8 mouse cellular contexts compared by ENCODE assay signal in genomic region chr14:60250879-60251278, GRCm38 (mm10). TPM values are rescaled to one million over a fixed set of nuclear protein-coding genes. Genes with fewer than 3 reads are reported as not detected.
DNase-seq lines count a peak whose midpoint lies in the region; ATAC-seq and TF ChIP-seq lines count a peak whose summit lies in the region.

No protein-coding gene starts in this region.

- DNase-seq in heart, adult 8-10 months (ENCODE audit: low spot score) = no peak
- DNase-seq in CD4-positive helper T cell, adult 2 months (ENCODE audit: low read depth, low spot score) = peak; percentile 71
- no peak for DNase-seq in embryonic facial prominence, embryonic 10.5 days (ENCODE audit: low spot score)
- DNase-seq in ovary, adult 18-20 months (ENCODE audit: low spot score) = no peak
- no peak for DNase-seq in gastrocnemius, postnatal 25 days

- peak overlapping the region; percentile 85 for H3K4me2 ChIP-seq in heart, embryonic 11.5 days
- H3K4me2 ChIP-seq in intestine, postnatal 0 days (replicated peaks; ENCODE audit: low read depth) = peak overlapping the region; percentile 86
- peak overlapping the region; percentile 81 for H3K4me2 ChIP-seq in neural tube, embryonic 12.5 days (replicated peaks)

- H3K9me3 ChIP-seq in heart, embryonic 11.5 days (replicated peaks; ENCODE audit: control insufficient read depth, low read length) = no peaks in the 10 kb centered on the region
- H3K9me3 ChIP-seq in embryonic facial prominence, embryonic 10.5 days = no peaks in the 10 kb centered on the region
- H3K9me3 ChIP-seq in intestine, postnatal 0 days (ENCODE audit: control insufficient read depth) = no peaks in the 10 kb centered on the region
- H3K9me3 ChIP-seq in neural tube, embryonic 12.5 days = no peaks in the 10 kb centered on the region

- peak; percentile 69 for ATAC-seq in heart, embryonic 11.5 days (replicated peaks; ENCODE audit: insufficient number of reproducible peaks, low FRiP score, low TSS enrichment)
- ATAC-seq in intestine, postnatal 0 days = peak; percentile 39
- peak; percentile 74 for ATAC-seq in neural tube, embryonic 12.5 days (ENCODE audit: low FRiP score, low read depth)

- no peaks in the 10 kb centered on the region for H3K36me3 ChIP-seq in heart, embryonic 11.5 days (ENCODE audit: control insufficient read depth, insufficient read depth, low read length)
- peaks cover 7% of the 10 kb centered on the region for H3K36me3 ChIP-seq in embryonic facial prominence, embryonic 10.5 days (replicated peaks)
- H3K36me3 ChIP-seq in intestine, postnatal 0 days (ENCODE audit: control insufficient read depth, insufficient read depth) = no peaks in the 10 kb centered on the region
- no peaks in the 10 kb centered on the region for H3K36me3 ChIP-seq in neural tube, embryonic 12.5 days

- H3K4me1 ChIP-seq in heart, embryonic 11.5 days (ENCODE audit: control insufficient read depth, insufficient read depth, low read length) = peaks cover 9% of the 10 kb centered on the region
- peaks cover 21% of the 10 kb centered on the region for H3K4me1 ChIP-seq in embryonic facial prominence, embryonic 10.5 days
- no peaks in the 10 kb centered on the region for H3K4me1 ChIP-seq in intestine, postnatal 0 days (replicated peaks; ENCODE audit: control insufficient read depth, insufficient read depth, low read length)
- H3K4me1 ChIP-seq in neural tube, embryonic 12.5 days = peaks cover 16% of the 10 kb centered on the region

- TF ChIP-seq CTCF in intestine, postnatal 0 days (IDR thresholded peaks at IDR 0.05; ENCODE audit: low read depth) = no peak

- no peaks in the 10 kb centered on the region for H3K27me3 ChIP-seq in heart, embryonic 11.5 days (ENCODE audit: control insufficient read depth, insufficient read depth, low read length)
- H3K27me3 ChIP-seq in embryonic facial prominence, embryonic 10.5 days (replicated peaks; ENCODE audit: low read depth, poor library complexity, severe bottlenecking) = no peaks in the 10 kb centered on the region
- no peaks in the 10 kb centered on the region for H3K27me3 ChIP-seq in intestine, postnatal 0 days (replicated peaks; ENCODE audit: control insufficient read depth, insufficient read depth, low read length)
- no peaks in the 10 kb centered on the region for H3K27me3 ChIP-seq in neural tube, embryonic 12.5 days (replicated peaks)

- H3K27ac ChIP-seq in heart, embryonic 11.5 days (ENCODE audit: low read depth, low read length) = peak overlapping the region; percentile 78
- H3K27ac ChIP-seq in embryonic facial prominence, embryonic 10.5 days (replicated peaks) = peak overlapping the region; percentile 95
- peak overlapping the region; percentile 92 for H3K27ac ChIP-seq in intestine, postnatal 0 days (ENCODE audit: low read depth, low read length)
- peak overlapping the region; percentile 83 for H3K27ac ChIP-seq in neural tube, embryonic 12.5 days

- peak overlapping the region; percentile 89 for H3K4me3 ChIP-seq in heart, embryonic 11.5 days (ENCODE audit: low read depth, low read length)
- peak overlapping the region; percentile 94 for H3K4me3 ChIP-seq in embryonic facial prominence, embryonic 10.5 days
- peak overlapping the region; percentile 82 for H3K4me3 ChIP-seq in intestine, postnatal 0 days (ENCODE audit: low read depth, low read length)
- peak overlapping the region; percentile 91 for H3K4me3 ChIP-seq in neural tube, embryonic 12.5 days

- H3K9ac ChIP-seq in heart, embryonic 11.5 days (ENCODE audit: low read depth, low read length) = peak overlapping the region; percentile 97
- H3K9ac ChIP-seq in intestine, postnatal 0 days (ENCODE audit: low read depth, low read length) = peak overlapping the region; percentile 90
- H3K9ac ChIP-seq in neural tube, embryonic 12.5 days = peak overlapping the region; percentile 95

- WGBS in heart, embryonic 11.5 days (ENCODE audit: insufficient replicate concordance) = under 1% methylated on average over 39 of the region's 39 CpGs
- under 1% methylated on average over 39 of the region's 39 CpGs for WGBS in embryonic facial prominence, embryonic 10.5 days
- WGBS in intestine, postnatal 0 days = 0% methylated on average over 39 of the region's 39 CpGs
- under 1% methylated on average over 39 of the region's 39 CpGs for WGBS in neural tube, embryonic 12.5 days

RNA-seq across cellular contexts. Expression of gene Nupl1, which starts 0.4 kb away (rescaled TPM):
- 0.07 TPM in 1 of 2 replicates, not detected in the other for polyA plus RNA-seq in heart, embryonic 11.5 days (2014; fragmentation: Nextera tagmentation; extraction: Ambion mirVana)
- under 1 TPM in 1 of 4 experiments, not detected in 3; 0.25 TPM for total RNA-seq in heart, adult 8-10 months (2022)
- polyA plus RNA-seq in embryonic facial prominence, embryonic 10.5 days (2016; fragmentation: Nextera tagmentation; extraction: Ambion mirVana) = not detected in 2 replicates
- not detected in 2 replicates for polyA plus RNA-seq in intestine, postnatal 0 days (2015; fragmentation: Nextera tagmentation; extraction: Ambion mirVana)
- polyA plus RNA-seq in neural tube, embryonic 12.5 days (2016; fragmentation: Nextera tagmentation; extraction: Ambion mirVana) = not detected in 2 replicates
- total RNA-seq in gastrocnemius, postnatal 25 days (2021) = not detected

RNA-seq across cellular contexts. Expression of gene Gm49336, which starts 0.4 kb away (rescaled TPM):
- 50.6 and 55.3 TPM in 2 replicates for polyA plus RNA-seq in heart, embryonic 11.5 days (2014; fragmentation: Nextera tagmentation; extraction: Ambion mirVana)
- total RNA-seq in heart, adult 8-10 months (2022) = 10 to 100 TPM; 25.0 to 32.1 (median 27.8) TPM
- 59.6 and 62.0 TPM in 2 replicates for polyA plus RNA-seq in embryonic facial prominence, embryonic 10.5 days (2016; fragmentation: Nextera tagmentation; extraction: Ambion mirVana)
- polyA plus RNA-seq in intestine, postnatal 0 days (2015; fragmentation: Nextera tagmentation; extraction: Ambion mirVana) = 16.6 and 17.4 TPM in 2 replicates
- polyA plus RNA-seq in neural tube, embryonic 12.5 days (2016; fragmentation: Nextera tagmentation; extraction: Ambion mirVana) = 61.3 and 70.2 TPM in 2 replicates
- total RNA-seq in gastrocnemius, postnatal 25 days (2021) = 10 to 100 TPM; 27.3 to 27.5 TPM

RNA-seq across cellular contexts. Expression of gene Mtmr6, which starts 14.1 kb away (rescaled TPM):
- polyA plus RNA-seq in heart, embryonic 11.5 days (2014; fragmentation: Nextera tagmentation; extraction: Ambion mirVana) = 27.7 and 33.7 TPM in 2 replicates
- 10 to 100 TPM; 29.5 to 34.5 (median 31.6) TPM for total RNA-seq in heart, adult 8-10 months (2022)
- 24.7 and 24.8 TPM in 2 replicates for polyA plus RNA-seq in embryonic facial prominence, embryonic 10.5 days (2016; fragmentation: Nextera tagmentation; extraction: Ambion mirVana)
- 16.9 and 17.8 TPM in 2 replicates for polyA plus RNA-seq in intestine, postnatal 0 days (2015; fragmentation: Nextera tagmentation; extraction: Ambion mirVana)
- polyA plus RNA-seq in neural tube, embryonic 12.5 days (2016; fragmentation: Nextera tagmentation; extraction: Ambion mirVana) = 54.3 and 59.7 TPM in 2 replicates
- total RNA-seq in gastrocnemius, postnatal 25 days (2021) = 10 to 100 TPM; 36.6 to 37.9 TPM

RNA-seq across cellular contexts. Expression of gene Atp8a2, which starts 53.9 kb away (rescaled TPM):
- 6.8 and 7.8 TPM in 2 replicates for polyA plus RNA-seq in heart, embryonic 11.5 days (2014; fragmentation: Nextera tagmentation; extraction: Ambion mirVana)
- 10 to 100 TPM in 1 of 4 experiments, 1 to 10 TPM in 3; 4.8 to 11.0 (median 9.3) TPM for total RNA-seq in heart, adult 8-10 months (2022)
- polyA plus RNA-seq in embryonic facial prominence, embryonic 10.5 days (2016; fragmentation: Nextera tagmentation; extraction: Ambion mirVana) = 1.8 and 2.8 TPM in 2 replicates
- 3.8 and 5.1 TPM in 2 replicates for polyA plus RNA-seq in intestine, postnatal 0 days (2015; fragmentation: Nextera tagmentation; extraction: Ambion mirVana)
- 23.8 and 25.0 TPM in 2 replicates for polyA plus RNA-seq in neural tube, embryonic 12.5 days (2016; fragmentation: Nextera tagmentation; extraction: Ambion mirVana)
- 1 to 10 TPM in 1 of 2 experiments, under 1 TPM in 1; 1.00 to 1.2 TPM for total RNA-seq in gastrocnemius, postnatal 25 days (2021)
